Mouse (Mus musculus) ovary, postnatal 10 days (tissue): ENCODE results near the gene Gna12.
A peak's percentile ranks its signal among the peaks of the same experiment; 100 is the strongest.

Experiments used
- DNase-seq: peaks from one replicate; pipeline ENCODE4 v3.0.0; 2022; ENCODE audit warnings: low spot score

Gene Gna12

GRCm38 (mm10) chr5:140752639-140753038, 77.6 kb downstream of the Gna12 start:
- no peak for DNase-seq

- no peak for DNase-seq
Measured at GRCm38 (mm10) chr5:140752041-140752440, 78.2 kb downstream of the Gna12 start.

GRCm38 (mm10) chr5:140750925-140751324, 79.3 kb downstream of the Gna12 start:
- DNase-seq, result no peak

- peak; percentile 27 for DNase-seq
Measured at GRCm38 (mm10) chr5:140749062-140749875, 81.0 kb downstream of the Gna12 start.

GRCm38 (mm10) chr5:140748425-140748824, 81.8 kb downstream of the Gna12 start:
- DNase-seq, result no peak

DNA sequence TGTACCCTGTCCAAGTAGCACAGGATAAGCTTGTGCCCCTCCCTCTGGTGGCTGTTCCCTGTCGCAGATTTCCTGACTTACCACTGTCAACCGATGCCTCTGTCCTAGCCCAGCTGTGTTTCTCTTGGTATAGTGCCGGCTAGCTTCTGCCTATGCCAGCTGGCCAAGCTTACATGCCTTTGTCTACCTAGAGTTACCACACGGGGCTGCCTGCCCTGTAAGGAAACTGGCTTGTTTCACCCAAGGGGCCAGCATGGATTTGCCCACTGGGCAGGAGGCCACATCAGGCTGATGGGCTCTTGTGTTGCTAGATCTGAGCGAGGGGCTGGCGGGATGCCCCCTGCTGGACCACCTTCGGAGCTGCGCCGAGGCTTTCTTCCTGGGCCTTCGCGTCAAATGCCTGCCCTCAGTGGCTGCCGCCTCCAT, 86.5 kb downstream of the Gna12 start:
- DNase-seq, result no peak

DNA sequence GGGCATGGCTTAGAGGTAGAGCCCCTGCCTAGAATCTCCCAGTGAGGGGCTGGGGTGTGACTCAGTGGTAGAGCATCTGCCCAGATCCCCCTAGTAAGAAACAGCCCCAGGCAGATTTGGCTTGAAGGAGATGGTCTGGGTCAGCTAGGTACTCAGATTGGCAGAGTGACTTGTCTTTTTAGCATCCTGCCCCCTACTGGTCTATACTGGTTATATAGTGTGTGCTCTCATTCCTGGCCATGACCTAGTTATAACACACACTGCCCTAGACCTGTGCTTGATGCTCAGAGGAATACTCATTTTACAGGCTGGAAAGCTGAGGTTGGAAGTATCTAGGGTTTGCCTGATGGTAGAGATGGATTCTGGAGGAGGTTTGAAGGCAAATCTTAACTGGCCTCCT, 88.4 kb downstream of the Gna12 start:
- DNase-seq, result no peak

GRCm38 (mm10) chr5:140741040-140741439, 89.2 kb downstream of the Gna12 start:
- DNase-seq, result no peak

GRCm38 (mm10) chr5:140739813-140740212, 90.4 kb downstream of the Gna12 start:
- DNase-seq, result no peak

DNA sequence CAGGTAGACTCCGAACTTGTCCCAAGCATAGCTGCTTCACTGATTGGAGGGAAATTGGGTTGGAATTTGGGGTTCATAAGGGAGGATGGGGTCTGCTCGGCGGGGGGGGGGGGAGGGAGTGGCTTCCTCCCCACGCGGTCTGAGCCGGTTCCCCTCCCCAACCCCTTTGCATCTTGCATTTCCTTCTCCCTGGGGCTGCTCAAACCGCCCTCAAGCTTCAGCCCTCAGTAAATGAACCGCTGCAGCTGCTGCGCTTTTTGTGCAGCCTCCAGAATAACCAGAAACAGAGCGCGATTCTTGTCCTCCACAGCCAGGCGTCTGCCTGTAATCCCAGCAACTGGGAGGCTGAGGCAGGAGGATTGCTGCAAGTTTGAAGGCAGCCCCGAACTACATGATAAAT, 94.1 kb downstream of the Gna12 start:
- no peak for DNase-seq

DNA sequence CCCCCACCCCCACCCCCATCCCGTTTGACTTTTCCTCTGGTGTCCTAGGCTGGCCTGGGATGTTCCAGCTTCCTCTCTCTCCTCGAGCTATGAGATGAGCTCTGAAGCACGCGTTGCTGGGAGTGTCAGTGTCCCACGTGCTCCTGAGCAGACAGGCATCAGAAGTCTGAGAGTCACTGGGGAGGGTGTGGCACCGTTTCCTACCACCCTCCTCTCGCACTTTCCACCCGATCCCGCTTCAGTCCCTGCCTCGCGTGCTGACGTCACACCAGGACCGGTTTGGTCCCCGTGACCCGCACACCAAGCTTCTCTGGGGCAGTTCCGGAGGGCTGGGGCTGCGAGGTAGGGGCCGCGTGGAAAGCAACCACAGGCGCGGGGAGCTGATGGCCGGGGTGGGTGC, 94.9 kb downstream of the Gna12 start:
- no peak for DNase-seq

GRCm38 (mm10) chr5:140733336-140733735, 96.9 kb downstream of the Gna12 start:
- DNase-seq, result no peak

DNA sequence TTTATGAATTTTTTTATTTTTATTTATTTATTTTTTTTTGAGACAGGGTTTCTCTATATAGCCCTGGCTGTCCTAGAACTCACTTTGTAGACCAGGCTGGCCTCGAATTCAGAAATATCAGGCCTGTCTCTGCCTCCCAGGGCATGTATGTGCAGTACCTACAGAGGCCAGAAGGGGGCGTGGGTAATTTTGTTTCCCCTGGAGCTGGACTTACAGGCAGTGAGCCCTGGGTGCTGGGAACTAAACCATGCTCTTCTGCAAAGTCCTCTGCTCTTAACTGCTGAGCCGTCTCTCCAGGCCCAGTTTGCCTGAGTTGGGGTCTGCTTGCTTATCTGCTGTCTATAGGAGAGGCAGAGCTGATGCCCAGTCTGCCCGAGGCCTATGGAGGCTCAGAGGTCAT, 98.0 kb downstream of the Gna12 start:
- no peak for DNase-seq

DNA sequence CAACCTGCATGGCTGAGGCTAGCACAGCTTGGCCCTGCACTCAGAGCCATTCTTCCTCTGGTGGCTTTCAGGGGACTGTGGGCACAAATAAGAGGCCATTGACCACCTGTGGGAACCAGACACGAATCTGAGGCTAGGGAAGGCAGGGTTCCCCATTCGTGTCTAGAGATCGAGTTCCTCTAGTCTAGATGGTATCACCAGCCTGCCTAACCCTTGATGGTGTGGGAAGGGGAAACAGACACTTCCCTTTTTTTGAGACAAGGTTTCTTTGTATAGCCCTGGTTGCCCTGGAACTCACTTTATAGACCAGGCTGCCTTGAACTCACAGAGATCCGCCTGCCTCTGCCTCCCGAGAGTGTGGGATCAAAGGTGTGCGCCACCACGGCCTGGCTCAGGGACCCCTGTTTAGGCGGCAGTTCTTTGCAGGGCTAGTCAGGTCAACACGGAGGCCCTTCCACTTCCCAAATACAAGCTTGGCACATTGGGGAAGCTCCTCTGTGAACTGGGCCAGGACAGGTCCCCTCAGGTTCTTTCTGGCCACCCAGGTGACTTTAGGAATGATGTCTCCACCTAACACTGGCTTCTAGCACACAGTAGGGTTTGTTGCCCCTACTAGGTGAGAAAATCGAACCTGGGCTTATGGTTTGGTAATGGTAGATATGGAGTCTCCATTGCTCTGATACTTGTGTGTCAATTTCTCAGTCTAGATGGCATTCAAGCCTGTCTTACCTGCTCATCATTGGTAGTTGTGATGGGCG, 99.0 kb downstream of the Gna12 start:
- DNase-seq, result no peak

- no peak for DNase-seq
Measured at GRCm38 (mm10) chr5:140726946-140727740, 103.1 kb downstream of the Gna12 start.

DNA sequence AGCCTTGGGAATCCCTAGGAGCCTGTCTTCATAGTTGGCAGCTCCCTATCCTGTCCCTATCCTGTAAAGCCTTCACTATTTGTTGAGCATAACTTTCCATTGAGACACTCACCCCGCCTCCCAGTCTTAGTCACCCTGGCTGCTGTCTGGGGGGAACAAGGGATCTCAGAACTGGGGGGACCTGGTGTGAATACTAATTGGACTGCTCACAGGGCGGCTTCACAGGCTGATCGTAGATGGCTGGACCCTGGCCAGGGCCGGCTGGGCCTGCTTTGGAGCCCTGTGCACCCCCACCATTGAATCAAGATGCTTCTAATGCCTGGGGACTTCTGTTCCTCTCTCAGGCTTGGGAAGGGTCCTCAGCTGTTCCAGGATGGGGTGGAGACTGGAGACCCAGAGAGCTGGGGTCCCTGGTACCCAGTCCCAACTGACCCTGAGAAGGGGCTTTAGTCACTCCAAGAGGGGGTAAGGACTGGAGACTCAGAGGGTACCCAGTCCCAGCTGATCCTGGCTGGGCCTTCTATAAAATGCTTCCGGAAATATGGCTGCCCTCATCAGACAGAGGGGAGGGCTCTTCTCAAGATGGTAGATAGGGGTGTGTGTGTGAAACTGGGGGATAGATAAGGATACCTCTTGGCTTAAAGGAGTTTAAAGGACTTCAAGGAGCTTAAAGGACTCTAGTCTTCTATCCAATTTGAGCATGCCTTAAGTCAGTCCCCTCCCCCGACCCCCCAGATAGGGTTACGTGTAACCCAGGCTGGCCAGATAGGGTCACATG, 104.0 kb downstream of the Gna12 start:
- no peak for DNase-seq

DNA sequence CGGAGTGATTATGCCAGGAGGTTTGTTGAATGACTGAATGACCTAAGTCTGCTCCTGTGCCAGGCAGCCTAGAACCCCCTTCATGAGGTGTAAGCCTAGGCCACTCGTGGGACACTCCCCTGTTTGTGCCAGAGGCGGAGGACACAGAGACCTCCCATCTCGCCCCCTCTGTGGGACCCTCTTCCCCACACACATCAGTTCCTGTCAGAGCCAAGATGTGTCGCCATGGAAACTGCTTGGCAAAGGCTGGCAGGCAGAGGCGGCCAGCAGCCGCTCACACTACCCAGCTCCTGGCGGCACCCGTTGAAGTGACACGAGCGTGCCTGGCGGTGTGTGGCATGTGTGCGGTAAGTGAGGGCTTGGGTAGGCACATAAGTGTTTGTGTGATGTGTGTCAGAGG, 106.4 kb downstream of the Gna12 start, which contains the start of gene Amz1:
TSS of gene Amz1 (plus strand) at position 306 of the 400 bp plus-strand sequence.
- DNase-seq, result no peak

- DNase-seq, result no peak
Measured at GRCm38 (mm10) chr5:140722121-140722520, 108.1 kb downstream of the Gna12 start.

GRCm38 (mm10) chr5:140720773-140721172, 109.5 kb downstream of the Gna12 start:
- DNase-seq, result no peak

GRCm38 (mm10) chr5:140711040-140711439, 119.2 kb downstream of the Gna12 start:
- no peak for DNase-seq

GRCm38 (mm10) chr5:140710315-140710714, 119.9 kb downstream of the Gna12 start:
- no peak for DNase-seq
